Mouse (Mus musculus) kidney, adult 2 months (tissue): ENCODE results near the gene Lyl1.

Experiments
- CTCF ChIP-seq: fragments of 200-500 bp; conservative IDR thresholded peaks from 2 replicates; pipeline ENCODE4 v1.5.1; 2011; ENCODE audit warnings: low read depth, mild to moderate bottlenecking, control low read depth, low read length, moderate library complexity, mixed read lengths; ENCODE audit not compliant: insufficient read depth, insufficient read length
- POLR2A ChIP-seq: fragments of 200-500 bp; IDR thresholded peaks from one replicate; pipeline ENCODE4 v1.6.1; 2011; ENCODE audit warnings: low read depth, low read length, control low read depth

- no peak for TF ChIP-seq CTCF
- TF ChIP-seq POLR2A: no peak
These were observed 45.1 kb upstream of the Lyl1 start for GRCm38 (mm10) chr8:84656191-84656525.
